Mouse (Mus musculus) forebrain, embryonic 15.5 days (tissue): Measurements from ENCODE around the gene Zp2. TPM values are rescaled to one million over a fixed set of nuclear protein-coding genes. Genes with fewer than 3 reads are reported as not detected.
A peak's percentile ranks its signal among the peaks of the same experiment; 100 is the strongest.

ENCODE experiments used
- ATAC-seq: fragments of 200-750 bp; cut with Nextera tagmentation; replicated peaks from 2 replicates; pipeline ENCODE4 v1.8.0; 2017; ENCODE audit warnings: mild to moderate bottlenecking, moderate TSS enrichment, moderate library complexity
- H3K27ac ChIP-seq: fragments of 300-500 bp; sonication (generic); replicated peaks from 2 replicates; pipeline ENCODE4 v1.5.1; 2015; ENCODE audit warnings: mild to moderate bottlenecking, inconsistent platforms
- H3K27me3 ChIP-seq: fragments of 300-500 bp; sonication (generic); 2 replicates; pipeline ENCODE4 v1.6.1; 2015; ENCODE audit warnings: inconsistent platforms
- H3K36me3 ChIP-seq: fragments of 300-500 bp; sonication (generic); 2 replicates; pipeline ENCODE4 v1.6.1; 2015; ENCODE audit warnings: mild to moderate bottlenecking, inconsistent platforms
- H3K4me1 ChIP-seq: fragments of 300-500 bp; sonication (generic); 2 replicates; pipeline ENCODE4 v1.6.1; 2015; ENCODE audit warnings: inconsistent platforms
- H3K4me2 ChIP-seq: fragments of 300-500 bp; sonication (generic); replicated peaks from 2 replicates; pipeline ENCODE4 v1.6.1; 2015; ENCODE audit warnings: mild to moderate bottlenecking, inconsistent platforms
- H3K4me3 ChIP-seq: fragments of 300-500 bp; sonication (generic); 2 replicates; pipeline ENCODE4 v1.5.1; 2015; ENCODE audit warnings: mild to moderate bottlenecking, inconsistent platforms
- H3K9ac ChIP-seq: fragments of 300-500 bp; sonication (generic); replicated peaks from 2 replicates; pipeline ENCODE4 v1.6.1; 2015; ENCODE audit warnings: mild to moderate bottlenecking, inconsistent platforms
- H3K9me3 ChIP-seq: fragments of 300-500 bp; sonication (generic); 2 replicates; pipeline ENCODE4 v1.6.1; 2016; ENCODE audit warnings: inconsistent platforms
- WGBS: fragments of 180-500 bp; shearing (Covaris S2); methylation state at CpG from one replicate; pipeline ENCODE4 v1.1.7; 2015; ENCODE audit warnings: mixed read lengths; 5-methylcytosine and 5-hydroxymethylcytosine counted together
- polyA plus RNA-seq: library from polyadenylated mRNA; unstranded; fragments of >200 nt; fragmentation: Nextera tagmentation; extraction: Ambion mirVana; gene quantifications from 2 replicates; pipeline ENCODE4 v1.2.1, GENCODE M21; 2015

Zp2 gene
- polyA plus RNA-seq, 1 experiment from 2014 or later, result not detected

GRCm38 (mm10) chr7:120097845-120098244 lies 47.2 kb downstream of the Zp2 start:
- Histone ChIP-seq H3K27ac (no peak overlapping the region), H3K4me3 (no peak overlapping the region), H3K36me3 (no peaks in the 10 kb centered on the region), H3K9ac (no peak overlapping the region), H3K4me2 (no peak overlapping the region), H3K4me1 (peaks cover 12% of the 10 kb centered on the region), H3K27me3 (peaks cover 12% of the 10 kb centered on the region; the same call in 1 of the 2 replicates), H3K9me3 (no peaks in the 10 kb centered on the region)
- 8% methylated on average over 7 of the region's 7 CpGs for WGBS
- ATAC-seq, result peak; percentile 70

GRCm38 (mm10) chr7:120095180-120095579 lies 49.9 kb downstream of the Zp2 start, which contains the start of gene Dnah3:
Gene Dnah3 (minus strand): TSS chr7:120095280.
- Histone ChIP-seq H3K9me3 (no peaks in the 10 kb centered on the region), H3K4me2 (no peak within 1 kb of the TSS), H3K4me1 (0 out of 2 replicates have a peak, but pooled peaks cover 2% of the 10 kb centered on the region), H3K27ac (no peak within 1 kb of the TSS), H3K36me3 (no peaks in the 10 kb centered on the region), H3K4me3 (no peak within 1 kb of the TSS), H3K27me3 (no peaks in the 10 kb centered on the region), H3K9ac (no peak within 1 kb of the TSS)
- no peak for ATAC-seq
- WGBS, result 91% methylated on average over 6 of the region's 6 CpGs

GRCm38 (mm10) chr7:120094216-120094615 lies 50.9 kb downstream of the Zp2 start:
- no peaks in the 10 kb centered on the region for H3K9me3 ChIP-seq
- H3K27me3 ChIP-seq, result no peaks in the 10 kb centered on the region
- no peak overlapping the region for H3K9ac ChIP-seq
- H3K4me3 ChIP-seq, result no peak overlapping the region
- H3K36me3 ChIP-seq, result no peaks in the 10 kb centered on the region
- 0 out of 2 replicates have a peak, but pooled peaks cover 2% of the 10 kb centered on the region for H3K4me1 ChIP-seq
- ATAC-seq, result no peak
- H3K27ac ChIP-seq, result no peak overlapping the region
- WGBS, result 93% methylated on average over 3 of the region's 3 CpGs
- no peak overlapping the region for H3K4me2 ChIP-seq

GRCm38 (mm10) chr7:120093033-120093432 lies 52.1 kb downstream of the Zp2 start:
- Histone ChIP-seq H3K4me1 (0 out of 2 replicates have a peak, but pooled peaks cover 2% of the 10 kb centered on the region), H3K36me3 (no peaks in the 10 kb centered on the region), H3K27me3 (no peaks in the 10 kb centered on the region), H3K4me3 (no peak overlapping the region), H3K9me3 (no peaks in the 10 kb centered on the region), H3K27ac (no peak overlapping the region), H3K4me2 (no peak overlapping the region), H3K9ac (no peak overlapping the region)
- WGBS, result 8% methylated on average over 5 of the region's 5 CpGs
- no peak for ATAC-seq

GRCm38 (mm10) chr7:120080177-120080576 lies 64.9 kb downstream of the Zp2 start:
- Histone ChIP-seq H3K9me3 (no peaks in the 10 kb centered on the region), H3K27ac (no peak overlapping the region), H3K27me3 (no peaks in the 10 kb centered on the region), H3K9ac (no peak overlapping the region), H3K4me1 (no peaks in the 10 kb centered on the region), H3K4me2 (no peak overlapping the region), H3K4me3 (no peak overlapping the region), H3K36me3 (no peaks in the 10 kb centered on the region)
- 79% methylated on average over 3 of the region's 3 CpGs for WGBS
- no peak for ATAC-seq

Other genes with a start within 250 kb of the Zp2 start
- 14.7 and 16.9 TPM in 2 replicates for gene Lyrm1, start 249.4 kb downstream of the Zp2 start, polyA plus RNA-seq
- 18.2 and 20.4 TPM in 2 replicates for gene Dcun1d3, start 249.0 kb downstream of the Zp2 start, polyA plus RNA-seq
- 0.06 and 0.22 TPM in 2 replicates for gene Dnah3, start 50.0 kb downstream of the Zp2 start, polyA plus RNA-seq
- 6.2 and 7.7 TPM in 2 replicates for gene Tmem159, start 42.9 kb downstream of the Zp2 start, polyA plus RNA-seq
- gene Anks4b, start 28.6 kb upstream of the Zp2 start, polyA plus RNA-seq, result 0.05 TPM in 1 of 2 replicates, not detected in the other
- gene Crym, start 56.8 kb upstream of the Zp2 start, polyA plus RNA-seq, result 44.5 and 44.6 TPM in 2 replicates
- gene Abca14, start 58.7 kb upstream of the Zp2 start, polyA plus RNA-seq, result 0.03 TPM in 1 of 2 replicates, not detected in the other
- gene Abca15, start 183.4 kb upstream of the Zp2 start, polyA plus RNA-seq, result not detected in 2 replicates